ENCODE assay signal across 8 mouse cellular contexts in the genomic region with DNA sequence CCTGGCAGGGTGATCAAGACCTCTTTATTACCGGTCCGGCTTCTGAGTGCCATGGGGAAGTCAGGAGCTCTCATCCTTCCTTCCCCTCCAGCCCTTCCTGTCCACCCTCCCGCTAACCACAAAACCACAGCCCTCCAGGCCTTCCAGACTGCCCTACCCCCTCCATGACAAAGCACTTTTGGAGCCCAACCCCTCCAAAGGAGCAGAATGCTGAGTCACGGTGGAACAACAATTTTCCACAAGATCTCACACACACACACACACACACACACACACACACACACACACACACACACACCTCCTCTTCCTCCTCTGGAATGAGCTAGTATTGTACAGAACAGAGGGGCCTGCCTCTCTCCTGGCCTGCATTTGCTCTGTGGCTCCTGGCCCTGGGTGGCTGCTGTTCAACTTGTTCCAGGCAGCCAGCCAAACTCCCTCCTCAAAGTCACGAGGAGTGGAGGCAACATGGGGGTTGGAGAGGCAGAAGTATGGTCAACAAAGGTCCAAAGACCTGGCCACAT. TPM values are rescaled to one million over a fixed set of nuclear protein-coding genes. Genes with fewer than 3 reads are reported as not detected.
A peak's percentile ranks its signal among the peaks of the same experiment; 100 is the strongest.
DNase-seq lines count a peak whose midpoint lies in the region; ATAC-seq lines count a peak whose summit lies in the region.

No protein-coding gene starts in this region.

- H3K9ac ChIP-seq in heart, embryonic 15.5 days = no peak overlapping the region

- H3K4me1 ChIP-seq in heart, embryonic 15.5 days (replicated peaks) = peaks cover 31% of the 10 kb centered on the region

- no peak overlapping the region for H3K4me3 ChIP-seq in heart, embryonic 15.5 days

- no peaks in the 10 kb centered on the region for H3K36me3 ChIP-seq in heart, embryonic 15.5 days

- ATAC-seq in common myeloid progenitor, adult 5-6 weeks (replicated peaks; ENCODE audit: low read depth, poor library complexity, severe bottlenecking) = peak; percentile 21
- peak; percentile 42; the same call in 1 of the 2 replicates for ATAC-seq in heart, embryonic 15.5 days (replicated peaks; ENCODE audit: insufficient number of reproducible peaks, insufficient read depth, low FRiP score, low read depth)
- peak; percentile 29 for ATAC-seq in megakaryocyte progenitor cell, adult 5-6 weeks (replicated peaks; ENCODE audit: poor library complexity)

- peak; percentile 44 for DNase-seq in cerebellum, adult 11-12 months
- DNase-seq in cerebellum, adult 8-10 months = no peak
- DNase-seq in MN1 (ENCODE audit: low spot score) = peak; percentile 64
- DNase-seq in left cerebral cortex, adult 18-20 months (ENCODE audit: low spot score in 2 of 2) = peak; percentile 67 to 71
- DNase-seq in urinary bladder, postnatal 36 days (ENCODE audit: low spot score in 2 of 2) = peak; percentile 66 to 84

- no peak overlapping the region for H3K4me2 ChIP-seq in heart, embryonic 15.5 days

- H3K27me3 ChIP-seq in heart, embryonic 15.5 days = no peaks in the 10 kb centered on the region

- H3K27ac ChIP-seq in heart, embryonic 15.5 days = peak overlapping the region; percentile 81

- WGBS in heart, embryonic 15.5 days = 34% methylated on average over 5 of the region's 5 CpGs

- H3K9me3 ChIP-seq in heart, embryonic 15.5 days (replicated peaks) = no peaks in the 10 kb centered on the region

RNA-seq across cellular contexts. Expression of a gene that starts 1.9 kb away (rescaled TPM):
- total RNA-seq in common myeloid progenitor, adult 5-6 weeks (2017) = 695 and 890 TPM in 2 replicates
- 1,879 and 1,985 TPM in 2 replicates for polyA plus RNA-seq in heart, embryonic 15.5 days (2015; fragmentation: Nextera tagmentation; extraction: Ambion mirVana)
- total RNA-seq in left cerebral cortex, adult 18-20 months (2021) = 1,000 to 10,000 TPM; 2,362 to 2,428 TPM
- total RNA-seq in megakaryocyte progenitor cell, adult 5-6 weeks (2015) = 1,115 and 1,144 TPM in 2 replicates
- total RNA-seq in megakaryocyte progenitor cell, adult 5-6 weeks (2017) = 325 and 354 TPM in 2 replicates

RNA-seq across cellular contexts. Expression of a gene that starts 22.9 kb away (rescaled TPM):
- total RNA-seq in common myeloid progenitor, adult 5-6 weeks (2017) = not detected in 2 replicates
- polyA plus RNA-seq in heart, embryonic 15.5 days (2015; fragmentation: Nextera tagmentation; extraction: Ambion mirVana) = 0.19 and 0.25 TPM in 2 replicates
- total RNA-seq in left cerebral cortex, adult 18-20 months (2021) = 1 to 10 TPM; 1.0 to 1.1 TPM
- 0.15 and 1.1 TPM in 2 replicates for total RNA-seq in megakaryocyte progenitor cell, adult 5-6 weeks (2015)
- total RNA-seq in megakaryocyte progenitor cell, adult 5-6 weeks (2017) = not detected in 2 replicates

RNA-seq across cellular contexts. Expression of a gene that starts 23.0 kb away (rescaled TPM):
- 8.1 and 8.8 TPM in 2 replicates for total RNA-seq in common myeloid progenitor, adult 5-6 weeks (2017)
- 21.8 and 30.0 TPM in 2 replicates for polyA plus RNA-seq in heart, embryonic 15.5 days (2015; fragmentation: Nextera tagmentation; extraction: Ambion mirVana)
- 10 to 100 TPM in 1 of 2 experiments, 1 to 10 TPM in 1; 9.6 to 10.2 TPM for total RNA-seq in left cerebral cortex, adult 18-20 months (2021)
- 3.0 and 4.6 TPM in 2 replicates for total RNA-seq in megakaryocyte progenitor cell, adult 5-6 weeks (2015)
- 3.4 and 3.9 TPM in 2 replicates for total RNA-seq in megakaryocyte progenitor cell, adult 5-6 weeks (2017)
